Mouse (Mus musculus): ENCODE measurements at regions not wholly inside any gene's neighbourhood (a gene's known extent, or its start where the extent isn't known, plus 50 kb on each side); places are given as distances from the start of the nearest gene placed in this dataset.
A peak's percentile ranks its signal among the peaks of the same experiment; 100 is the strongest.
"Not testable (repeated sequence)": the region's sequence is repeated elsewhere in the genome, so short reads cannot be mapped to it uniquely, and the experiment has no call there.

DNA sequence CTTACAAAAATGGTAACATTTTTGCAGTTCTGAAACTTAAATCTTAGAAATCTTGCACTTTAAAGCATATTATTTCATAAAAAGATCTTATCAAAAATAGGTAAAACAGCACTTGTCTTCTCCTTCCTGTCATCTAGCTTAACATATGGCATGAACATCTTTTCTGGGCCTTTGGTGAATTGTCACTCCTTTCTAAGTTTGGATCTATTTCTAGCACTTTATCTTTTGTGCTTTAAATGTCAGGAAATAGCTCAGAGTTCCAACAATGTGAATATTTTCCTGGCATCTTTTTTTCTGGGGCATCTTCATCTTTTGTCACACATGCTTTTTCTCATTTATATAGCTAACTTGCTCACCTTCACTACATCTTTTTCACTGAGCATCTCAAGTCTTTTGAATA, 527.4 kb upstream of the Gm5150 start:
- no peak for DNase-seq (ENCODE audit: extremely low read depth, low read depth, low spot score)

DNA sequence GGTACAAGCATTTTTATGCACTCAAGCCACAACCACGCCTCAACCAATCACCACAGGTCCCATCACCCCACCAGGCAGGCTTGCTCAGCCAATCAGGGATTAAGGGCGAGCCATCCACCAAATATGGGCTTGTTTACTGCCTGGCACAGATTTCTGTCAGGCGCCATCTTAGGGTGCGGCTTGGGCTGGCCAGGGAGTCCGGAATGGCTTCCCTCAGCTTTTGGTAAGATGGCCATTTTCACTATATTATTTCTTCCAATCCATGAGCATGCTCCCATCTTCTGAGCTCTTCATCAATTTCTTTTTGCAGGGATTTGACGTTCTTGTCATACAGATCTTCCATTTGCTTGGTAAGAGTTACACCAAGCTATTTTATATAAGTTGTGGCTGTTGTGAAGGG, 521.3 kb upstream of the Gm5150 start:
- DNase-seq (ENCODE audit: extremely low read depth, low read depth, low spot score), result not testable (repeated sequence)

DNA sequence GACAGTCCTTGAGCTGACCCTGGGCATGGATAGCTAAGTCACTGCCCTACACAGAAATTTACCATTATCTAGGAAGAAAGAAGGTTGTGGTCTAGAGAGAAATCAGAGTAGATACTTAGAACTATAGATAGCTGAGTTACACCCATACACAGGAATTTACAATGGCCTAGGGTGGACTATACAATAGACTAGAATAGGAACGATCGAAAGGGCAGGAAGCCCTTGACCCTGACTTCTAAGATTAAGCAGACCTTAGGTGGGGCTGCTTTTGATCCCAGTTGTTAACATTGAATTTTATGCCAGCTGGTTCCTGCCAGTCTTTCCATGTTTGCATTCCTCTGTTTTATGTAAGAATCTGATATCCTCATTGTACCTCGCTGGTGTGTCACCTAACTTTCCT, 482.2 kb upstream of the Gm5150 start:
- not testable (repeated sequence) for DNase-seq (ENCODE audit: extremely low read depth, low read depth, low spot score)

DNA sequence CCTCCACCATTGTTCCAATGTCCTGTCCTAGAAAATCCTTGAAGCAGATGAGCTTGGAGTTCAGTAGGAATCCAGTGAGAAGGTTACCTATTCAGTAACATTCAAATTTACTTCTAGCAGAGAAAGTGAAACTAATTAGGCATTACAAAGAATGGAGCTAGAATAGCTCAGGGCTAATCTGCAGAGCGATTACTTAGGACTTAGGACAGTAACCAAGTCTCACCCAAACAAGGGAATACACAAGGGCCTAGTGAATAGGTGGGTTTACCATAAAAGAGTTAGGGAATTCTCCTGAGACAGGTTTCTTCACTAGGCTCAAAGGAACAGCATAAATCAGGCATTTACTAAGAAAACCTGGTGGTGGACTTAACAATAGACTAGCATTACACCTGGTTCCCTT, 476.5 kb upstream of the Gm5150 start:
- DNase-seq (ENCODE audit: extremely low read depth, low read depth, low spot score), result no peak

DNA sequence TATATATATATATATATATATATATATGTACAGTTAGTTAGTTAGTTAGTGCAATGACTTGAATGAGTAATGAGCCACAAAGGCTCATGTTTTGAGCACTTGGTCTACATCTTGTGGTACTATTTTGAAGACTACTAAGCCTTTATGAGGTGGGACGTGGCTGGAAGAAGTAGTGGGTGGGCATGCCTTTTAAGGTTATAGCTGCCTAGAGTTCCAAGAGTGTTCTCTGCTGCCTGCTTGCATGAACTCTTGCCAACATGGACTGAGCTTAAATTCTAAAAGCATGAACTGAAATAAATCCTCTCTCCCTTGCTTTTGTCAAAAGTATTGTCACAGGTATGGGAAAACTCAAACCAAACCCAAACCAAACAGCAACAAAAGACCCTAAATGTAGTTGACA, 465.1 kb upstream of the Gm5150 start:
- DNase-seq (ENCODE audit: extremely low read depth, low read depth, low spot score), result no peak

DNA sequence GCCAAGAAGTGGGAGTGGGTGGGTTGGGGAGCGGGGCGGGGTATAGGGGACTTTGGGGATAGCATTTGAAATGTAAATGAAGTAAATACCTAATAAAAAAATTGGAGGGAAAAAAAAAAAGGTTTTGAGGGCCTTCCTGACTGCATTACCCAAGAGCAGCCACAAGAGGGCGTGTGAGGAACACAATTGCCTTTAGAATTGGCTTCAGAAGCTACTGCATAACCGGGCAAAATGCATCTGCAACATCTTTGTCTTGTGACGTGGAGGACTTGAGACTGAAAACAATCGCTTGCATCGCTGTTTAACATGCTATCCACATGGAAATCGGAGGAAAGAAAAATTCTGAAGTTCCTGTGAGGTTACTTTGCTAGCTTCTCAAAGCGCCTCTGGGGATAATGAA, 460.2 kb upstream of the Gm5150 start:
- DNase-seq (ENCODE audit: extremely low read depth, low read depth, low spot score), result no peak

DNA sequence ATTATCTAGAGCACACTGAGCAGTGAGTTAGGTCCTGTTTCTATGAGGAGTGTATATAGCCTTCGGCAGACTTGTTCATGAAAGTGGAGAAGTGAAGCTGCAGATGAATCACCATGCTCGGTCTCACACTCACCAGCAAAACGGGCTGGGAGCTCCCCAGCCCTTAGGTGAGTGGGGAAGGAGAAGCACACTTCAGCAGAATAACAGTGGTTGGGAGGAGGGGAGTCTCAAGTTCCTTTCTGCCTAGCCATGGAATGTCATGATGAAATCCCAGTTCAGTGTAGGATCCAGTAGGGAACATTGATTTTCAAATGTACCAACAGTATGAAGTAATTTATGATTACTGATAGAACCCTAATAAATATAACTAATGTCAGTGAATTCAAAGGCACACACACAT, 459.1 kb upstream of the Gm5150 start:
- DNase-seq (ENCODE audit: extremely low read depth, low read depth, low spot score), result no peak

DNA sequence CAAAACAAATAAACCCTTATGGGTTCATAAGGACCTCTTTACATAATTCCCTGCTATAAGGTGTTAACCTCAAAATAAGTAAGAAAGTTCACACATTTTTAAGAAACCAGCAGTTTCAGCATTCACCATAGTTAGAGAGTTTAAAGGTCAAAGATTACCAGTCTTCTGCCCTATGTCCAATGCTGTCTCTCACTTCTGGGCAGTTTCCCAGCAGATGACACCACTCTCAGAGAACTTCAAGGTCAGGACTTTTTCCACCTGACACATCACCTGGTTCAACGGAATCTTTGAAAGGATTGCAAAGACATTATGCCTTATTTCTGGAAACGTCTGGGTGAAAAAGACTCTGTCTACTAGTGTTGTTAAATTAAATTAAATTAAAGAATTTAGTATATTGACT, 458.1 kb upstream of the Gm5150 start:
- no peak for DNase-seq (ENCODE audit: extremely low read depth, low read depth, low spot score)

DNA sequence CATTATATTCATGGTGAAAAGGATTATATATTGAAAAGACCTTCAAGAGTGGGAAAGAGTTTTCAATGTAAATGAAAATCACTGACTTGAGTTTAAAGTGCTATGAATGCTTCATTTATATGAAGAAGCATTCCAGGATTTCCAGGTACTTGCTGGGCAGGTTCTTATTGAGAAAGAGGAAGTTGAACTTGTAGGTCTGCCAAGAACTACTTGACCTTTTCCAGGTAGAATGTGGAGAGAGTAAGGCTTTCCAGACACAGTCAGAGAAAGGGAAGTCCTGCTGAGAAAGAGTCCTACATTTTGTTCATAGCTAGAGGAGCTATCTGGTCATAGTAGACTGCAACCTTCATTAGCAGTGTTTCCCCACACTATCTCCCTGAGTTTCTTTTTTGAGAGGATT, 426.8 kb upstream of the Gm5150 start:
- DNase-seq (ENCODE audit: extremely low read depth, low read depth, low spot score), result peak; percentile 56

DNA sequence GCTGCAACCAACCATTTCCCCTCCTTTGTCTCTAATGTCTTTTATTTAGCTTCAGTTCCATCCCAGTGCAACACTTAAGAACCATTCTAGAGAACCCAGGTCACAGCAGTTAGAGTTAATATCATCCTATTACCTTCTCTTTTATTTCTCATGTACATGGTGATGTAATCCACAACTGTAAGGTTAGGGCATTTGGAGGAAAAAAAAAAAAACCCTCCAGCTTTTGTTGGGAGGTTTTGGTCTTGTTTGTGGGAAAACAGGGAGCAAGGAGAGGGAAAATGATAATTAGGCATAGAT, 425.5 kb upstream of the Gm5150 start:
- no peak for DNase-seq (ENCODE audit: extremely low read depth, low read depth, low spot score)

DNA sequence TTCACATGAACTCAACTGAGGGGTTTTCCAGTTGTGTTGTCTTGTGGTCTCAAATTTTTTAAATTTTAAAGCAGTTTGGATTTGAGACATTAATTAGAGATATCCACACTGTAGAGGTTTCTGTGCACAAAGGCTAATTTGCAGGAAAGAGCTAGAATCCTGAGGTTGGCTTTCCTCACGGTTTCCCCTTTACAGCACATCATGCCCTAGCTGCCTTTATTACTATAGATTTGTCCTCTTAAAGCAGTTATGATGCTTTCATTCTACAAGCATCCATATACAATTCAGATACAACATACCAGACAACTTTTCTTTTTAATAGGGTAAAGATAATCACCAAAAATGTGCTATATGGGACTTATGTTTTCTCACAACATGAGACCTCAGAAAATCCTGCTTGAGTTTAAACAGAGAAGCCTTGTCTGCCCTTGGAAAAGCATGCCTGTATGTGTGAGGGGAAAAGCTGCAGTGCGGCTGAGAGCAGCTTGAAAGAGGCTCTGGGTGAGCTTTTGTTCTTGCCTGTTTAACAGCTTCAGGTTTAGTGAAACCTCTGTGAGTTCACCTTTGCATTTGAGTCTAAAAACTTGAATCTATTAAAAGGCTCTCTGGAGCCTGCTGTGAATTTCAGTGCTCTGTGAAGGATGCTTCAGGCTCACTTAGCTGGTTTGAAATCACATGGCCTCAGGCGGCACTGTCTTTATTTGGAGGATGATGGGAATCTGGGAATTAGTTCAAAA, 425.0 kb upstream of the Gm5150 start:
- DNase-seq (ENCODE audit: extremely low read depth, low read depth, low spot score), result no peak

All from fat pad, adult 2 months (tissue).